Mouse (Mus musculus): ENCODE data around the gene Cox19.

DNA sequence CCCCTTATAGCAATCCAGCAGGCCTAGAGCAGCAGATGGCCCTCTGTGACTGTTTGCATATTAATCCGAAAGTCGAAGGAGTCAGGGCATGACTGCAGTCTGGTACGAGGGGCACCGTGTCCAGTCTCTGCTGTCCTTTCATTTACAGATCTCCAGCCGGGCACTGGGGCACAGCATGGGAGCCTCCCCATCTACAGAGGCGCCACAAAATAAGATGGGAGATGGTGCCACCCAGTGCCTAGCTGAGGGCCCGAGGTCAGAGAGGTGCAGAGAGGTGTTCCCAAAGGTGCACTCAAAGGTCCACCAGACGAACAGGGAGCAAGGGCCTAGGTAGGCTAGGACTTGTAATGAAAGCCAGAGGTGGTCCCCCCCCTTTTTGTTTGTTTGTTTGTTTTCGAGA lies 32.0 kb upstream of the Cox19 start:
- TF ChIP-seq CTCF (IDR thresholded peaks at IDR 0.05; ENCODE audit: control insufficient read depth, insufficient read depth, insufficient read length) (no peak), CEBPB (IDR thresholded peaks at IDR 0.05; ENCODE audit: low read depth) (no peak), USF1 (IDR thresholded peaks at IDR 0.05; ENCODE audit: low read depth) (no peak), MAX (IDR thresholded peaks at IDR 0.05) (no peak), MYOG (IDR thresholded peaks at IDR 0.05; ENCODE audit: control insufficient read depth, extremely low read depth, insufficient read length) (no peak)

Data from C2C12 (cell line).